Mouse (Mus musculus) ES-E14 (cell line): ENCODE data around the gene Fktn.
"Not testable (repeated sequence)": the region's sequence is repeated elsewhere in the genome, so short reads cannot be mapped to it uniquely, and the experiment has no call there.

Experiments
- CHD2 ChIP-seq: IDR thresholded peaks from 2 replicates; pipeline ENCODE4 v1.6.1; 2014; ENCODE audit warnings: mild to moderate bottlenecking, low read depth, low read length, inconsistent platforms
- HCFC1 ChIP-seq: IDR thresholded peaks from 2 replicates; pipeline ENCODE4 v1.6.1; 2012; ENCODE audit warnings: low read length, inconsistent platforms, borderline replicate concordance; ENCODE audit not compliant: insufficient read depth
- MAFK ChIP-seq: IDR thresholded peaks from 2 replicates; pipeline ENCODE4 v1.6.1; 2014; ENCODE audit warnings: mild to moderate bottlenecking, low read depth, low read length, inconsistent platforms; ENCODE audit not compliant: insufficient read depth
- ZNF384 ChIP-seq: IDR thresholded peaks from 2 replicates; pipeline ENCODE4 v1.6.1; 2012; ENCODE audit warnings: low read depth, low read length, inconsistent platforms

- TF ChIP-seq HCFC1, MAFK, ZNF384, CHD2: not testable (repeated sequence)
Observed at GRCm38 (mm10) chr4:53803674-53804073, 89.9 kb downstream of the Fktn start.
